Mouse (Mus musculus) layer of hippocampus, adult 9-11 months (tissue): ENCODE results near the gene Cd248.
"Not testable (repeated sequence)": the region's sequence is repeated elsewhere in the genome, so short reads cannot be mapped to it uniquely, and the experiment has no call there.

Source experiments
- DNase-seq: peaks from one replicate; pipeline ENCODE4 v3.0.0; 2022

Gene Cd248

DNA sequence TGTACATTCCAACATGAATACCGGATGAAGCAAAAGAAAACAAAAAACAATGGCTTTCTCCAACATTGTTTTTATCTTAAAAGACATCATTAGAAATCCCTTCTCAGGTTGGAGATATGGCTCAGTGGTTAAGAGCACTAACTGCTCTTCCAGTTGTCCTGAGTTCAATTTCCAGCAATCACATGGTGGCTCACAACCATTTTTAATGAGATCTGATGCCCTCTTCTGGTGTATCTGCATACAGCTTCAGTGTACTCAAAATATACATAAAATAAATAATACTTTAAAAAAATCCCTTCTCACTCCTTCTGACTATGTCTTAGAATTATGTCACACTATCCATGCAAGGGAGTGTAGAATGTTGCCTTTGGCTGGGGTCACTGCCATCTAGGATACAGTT, 11.4 kb downstream of the Cd248 start:
- no peak for DNase-seq

DNA sequence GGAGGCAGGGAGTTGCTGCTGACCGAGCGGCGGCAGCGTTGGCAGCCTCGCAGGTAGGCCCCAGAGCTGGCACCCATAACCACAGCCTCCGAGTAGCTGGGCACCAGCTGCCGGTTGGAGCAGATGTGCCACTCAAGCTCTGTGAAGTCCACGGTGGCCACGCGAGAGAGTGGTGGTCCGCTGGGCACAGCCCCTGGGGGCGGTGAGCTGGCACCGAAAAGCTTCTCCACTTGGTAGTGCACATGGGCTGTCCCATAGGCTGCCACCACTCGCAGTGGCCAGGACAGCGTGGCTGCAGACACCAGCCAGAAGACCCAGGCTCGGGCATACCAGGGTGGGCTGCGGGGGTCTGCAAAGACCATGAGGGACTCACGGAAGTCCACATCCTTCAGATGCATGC, 14.1 kb downstream of the Cd248 start:
- DNase-seq = no peak

DNA sequence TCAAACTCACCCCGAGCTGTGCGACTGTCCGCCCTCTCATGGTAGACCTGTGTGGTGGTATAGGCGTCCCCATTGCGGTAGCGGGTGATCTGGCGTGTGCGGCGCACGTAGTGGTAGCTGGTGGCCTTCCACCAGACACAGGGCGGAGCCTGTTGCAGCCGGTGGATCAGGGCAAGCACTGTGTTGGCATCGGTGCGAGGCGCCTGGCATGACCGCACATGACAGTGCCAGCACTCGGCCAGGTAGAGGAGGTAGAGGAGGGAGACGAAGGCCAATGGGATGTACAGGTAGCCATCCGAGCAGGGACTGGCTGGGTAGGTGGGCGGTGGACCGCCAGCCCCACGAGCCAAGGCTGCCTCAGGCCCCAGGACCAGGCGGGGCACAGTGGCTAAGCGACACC, 14.7 kb downstream of the Cd248 start:
- no peak for DNase-seq

DNA sequence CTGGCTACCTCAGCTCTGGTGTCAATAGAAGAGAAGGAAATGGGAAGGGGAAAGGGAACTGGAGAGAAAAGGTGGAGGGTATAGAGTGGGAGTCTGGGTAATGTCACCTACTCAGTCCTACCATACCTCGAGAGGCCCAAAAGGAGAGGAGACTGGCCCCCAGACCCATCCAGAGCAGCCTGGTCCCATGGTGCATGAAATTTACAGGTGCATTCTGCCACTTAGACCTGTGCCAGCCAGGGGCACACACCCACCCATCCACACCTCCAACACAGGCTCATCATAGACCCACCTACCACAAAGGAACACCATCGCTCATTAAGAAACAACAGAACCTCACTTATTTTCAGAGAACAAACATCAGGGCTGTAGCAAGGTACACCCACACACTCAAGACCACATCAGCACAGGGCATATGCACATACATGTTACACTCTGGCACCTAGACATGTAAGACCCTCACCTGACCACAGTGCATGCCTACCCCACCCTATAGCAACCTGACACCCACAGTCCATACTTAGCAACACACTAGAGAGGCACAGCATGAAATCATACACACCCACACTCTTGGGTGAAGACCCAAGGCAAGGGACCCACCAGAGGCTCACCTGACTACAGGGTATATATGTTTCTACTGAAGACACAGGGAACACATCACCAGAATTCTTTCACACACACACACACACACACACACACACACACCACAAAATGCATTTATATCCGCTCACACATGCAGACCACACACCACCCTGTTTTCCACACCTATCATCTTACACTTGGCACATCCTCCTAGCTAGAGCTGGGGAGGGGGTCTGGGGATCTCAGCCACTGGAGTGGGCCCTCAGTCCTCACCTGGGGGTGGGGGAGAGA, 16.3 kb downstream of the Cd248 start:
- DNase-seq = no peak

DNA sequence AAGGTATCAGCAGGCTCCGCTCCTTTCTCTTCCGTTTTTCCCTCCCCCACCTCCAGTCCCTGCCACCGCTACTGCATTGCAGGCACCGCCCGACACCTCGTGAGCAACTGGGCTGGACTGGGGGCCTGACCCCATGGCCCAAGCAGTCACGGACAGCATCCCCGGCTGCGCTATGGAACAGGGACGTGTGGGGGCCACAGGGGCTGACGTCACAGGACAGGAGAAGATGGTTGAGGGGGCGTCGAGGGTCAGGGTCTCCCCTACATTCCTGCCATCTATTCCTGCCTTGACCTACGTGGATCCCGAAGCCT, 16.9 kb downstream of the Cd248 start:
- no peak for DNase-seq

DNA sequence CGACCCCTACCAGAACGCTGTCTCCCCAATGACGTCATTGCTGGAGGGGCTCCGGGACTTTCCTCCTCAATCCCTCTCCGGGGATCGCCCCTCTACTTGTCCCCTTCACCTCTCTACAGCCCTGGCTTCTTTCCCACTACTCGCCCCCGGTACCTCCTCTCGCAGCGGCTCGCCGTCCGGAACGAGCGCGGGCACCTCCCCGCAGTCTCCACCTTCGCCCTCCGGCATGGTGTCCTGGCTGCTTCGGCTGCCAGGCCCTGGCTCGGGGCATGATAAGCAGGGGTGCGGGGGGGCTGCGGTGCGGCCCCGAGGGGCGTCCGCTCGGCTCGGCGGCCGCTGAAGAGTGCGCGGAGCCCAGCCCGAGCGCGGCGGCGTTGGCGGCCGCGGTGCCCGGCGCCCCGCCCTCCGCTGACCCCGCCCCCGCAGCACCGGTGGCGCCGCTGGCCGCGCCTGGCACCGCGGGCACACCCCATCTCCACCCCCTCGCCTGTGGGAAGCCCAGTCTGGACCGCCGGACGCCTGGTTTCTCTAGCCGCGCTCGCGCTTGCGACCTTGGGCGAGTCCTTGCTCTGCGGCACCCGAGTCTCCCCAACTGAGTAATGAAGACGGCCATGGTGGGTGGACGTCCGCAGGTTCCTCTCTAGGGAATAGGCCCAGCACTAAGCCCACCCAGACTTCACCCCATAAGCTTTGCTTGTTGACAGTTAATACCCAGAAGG, 17.4 kb downstream of the Cd248 start, which contains the start of gene Tmem151a:
TSS of gene Tmem151a (minus strand) at position 387 of the 719 bp plus-strand sequence.
- DNase-seq = no peak

DNA sequence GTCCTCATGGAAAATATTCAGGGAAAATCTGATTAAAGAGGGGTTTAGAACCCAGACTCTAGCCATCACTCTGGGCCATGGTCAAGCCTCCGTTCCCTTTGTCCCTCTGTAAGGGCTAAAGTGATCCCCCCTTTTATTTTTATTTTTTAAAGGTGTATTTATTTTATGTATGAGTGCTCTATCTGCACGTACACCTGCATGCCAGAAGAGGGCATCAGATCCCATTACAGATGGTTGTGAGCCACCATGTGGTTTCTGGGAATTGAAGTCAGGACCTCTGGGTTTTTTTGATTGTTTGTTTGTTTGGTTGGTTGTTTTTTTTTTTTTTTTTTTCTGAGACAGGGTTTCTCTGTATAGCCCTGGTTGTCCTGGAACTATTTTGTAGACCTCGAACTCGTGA, 18.7 kb downstream of the Cd248 start:
- DNase-seq = not testable (repeated sequence)

DNA sequence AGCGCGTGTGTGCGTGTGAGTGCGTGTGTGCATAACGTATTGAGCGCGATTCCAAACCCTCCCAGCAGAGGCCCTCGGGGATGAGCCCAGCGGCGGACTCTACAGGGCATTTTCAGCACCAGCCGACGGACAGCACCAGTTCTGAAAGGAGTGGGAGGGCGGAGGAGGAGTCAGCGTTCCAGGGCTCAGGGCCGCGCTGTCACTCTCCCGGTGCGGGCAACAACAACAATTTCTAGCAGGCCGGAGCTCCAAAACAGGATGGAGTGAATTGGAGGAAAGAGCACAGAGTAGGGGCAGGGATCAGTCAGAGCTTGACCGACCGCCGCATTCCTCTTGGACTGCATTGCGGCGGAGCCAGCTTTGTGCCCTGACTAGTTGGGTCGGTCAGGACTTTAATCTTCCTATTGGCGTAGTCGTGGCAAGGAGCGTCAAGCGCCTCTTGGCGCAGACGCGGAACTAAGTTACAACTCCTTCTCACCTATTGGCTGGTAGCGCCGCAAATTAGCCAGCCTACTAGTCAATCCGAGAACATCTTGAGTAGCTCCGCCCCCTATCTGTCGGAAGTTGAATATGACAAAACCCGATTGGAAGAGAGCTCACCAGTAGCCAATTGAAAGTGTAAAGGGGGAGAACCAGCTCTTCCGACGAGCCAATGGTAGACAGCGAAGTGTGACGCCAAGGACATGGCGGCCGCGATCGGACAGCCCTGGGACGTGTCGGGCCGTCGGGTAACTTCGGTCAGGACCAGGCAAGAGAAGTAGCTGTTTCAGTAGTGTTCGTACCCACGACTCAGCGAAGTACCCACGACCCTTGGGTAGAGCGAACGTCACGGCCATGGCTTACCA, 20.2 kb downstream of the Cd248 start, which contains the start of gene Yif1a:
TSS of gene Yif1a (plus strand) at position 655 of the 845 bp plus-strand sequence.
- DNase-seq = peak; percentile 99

DNA sequence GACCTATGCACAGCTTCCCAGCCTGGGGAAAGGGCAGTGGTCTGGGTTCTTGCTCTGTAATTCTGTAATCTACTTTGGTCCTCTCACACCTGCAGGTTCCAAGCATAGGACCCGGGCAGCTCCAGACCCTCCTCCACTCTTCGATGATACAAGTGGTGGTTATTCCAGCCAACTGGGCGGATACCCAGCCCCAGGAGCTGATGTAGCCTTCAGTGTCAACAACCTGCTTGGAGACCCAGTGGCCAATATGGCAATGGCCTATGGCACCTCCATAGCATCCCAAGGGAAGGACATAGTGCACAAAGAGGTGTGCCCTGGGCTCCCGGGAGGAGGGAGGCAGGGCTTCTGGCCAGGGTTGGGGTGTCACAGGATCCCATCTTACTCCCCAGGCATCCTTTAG, 21.4 kb downstream of the Cd248 start:
- no peak for DNase-seq

DNA sequence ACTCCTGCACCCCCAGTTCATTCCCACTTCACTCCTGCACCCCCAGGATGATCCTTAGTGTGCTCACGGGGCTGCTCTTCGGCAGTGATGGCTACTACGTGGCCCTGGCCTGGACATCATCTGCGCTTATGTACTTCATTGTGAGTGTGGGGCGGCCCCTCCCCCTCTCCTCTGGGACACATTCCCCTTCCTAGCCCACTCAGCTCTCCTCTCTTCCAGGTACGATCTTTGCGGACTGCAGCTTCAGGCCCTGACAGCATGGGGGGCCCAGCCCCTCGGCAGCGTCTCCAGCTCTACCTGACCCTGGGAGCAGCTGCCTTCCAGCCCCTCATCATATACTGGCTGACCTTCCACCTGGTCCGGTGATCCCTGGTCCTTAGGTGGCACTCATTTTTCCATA, 24.2 kb downstream of the Cd248 start:
- DNase-seq = no peak

DNA sequence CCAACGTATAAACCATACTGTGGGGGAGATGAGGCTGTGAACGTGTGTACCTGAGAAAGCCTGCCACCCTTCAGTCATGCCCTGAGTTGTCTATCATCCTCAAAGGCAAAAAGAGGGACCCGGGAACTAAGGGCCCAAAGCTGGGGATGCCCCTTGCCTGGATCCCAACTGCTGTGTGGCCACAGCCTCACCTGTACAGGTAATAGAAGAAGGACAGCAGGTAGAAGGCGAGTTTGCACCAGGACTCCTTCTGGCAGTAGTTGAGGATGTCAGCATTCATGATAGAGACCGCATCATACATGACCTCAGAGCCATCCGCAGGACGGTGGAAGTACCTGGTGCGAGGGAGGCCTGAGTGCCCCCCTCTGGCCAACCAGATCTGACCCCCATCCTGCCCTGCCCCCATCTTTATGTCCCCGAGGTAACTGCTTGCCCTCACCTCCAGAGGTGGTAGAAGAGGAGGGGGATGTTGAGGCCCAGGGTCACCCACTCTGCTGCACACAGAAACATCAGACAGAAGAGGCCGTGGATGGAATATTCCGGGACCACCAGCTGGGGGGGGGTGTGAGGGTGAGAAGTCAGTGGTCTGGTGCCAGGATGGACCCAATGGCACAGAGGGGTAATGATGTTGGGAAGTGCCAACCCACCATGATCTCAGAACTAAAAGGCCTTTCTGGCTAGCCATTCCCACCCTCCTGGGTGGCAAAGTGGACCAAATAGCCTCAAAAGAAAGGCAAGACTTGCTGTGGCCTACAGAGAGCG, 25.8 kb downstream of the Cd248 start:
- peak; percentile 49 for DNase-seq

DNA sequence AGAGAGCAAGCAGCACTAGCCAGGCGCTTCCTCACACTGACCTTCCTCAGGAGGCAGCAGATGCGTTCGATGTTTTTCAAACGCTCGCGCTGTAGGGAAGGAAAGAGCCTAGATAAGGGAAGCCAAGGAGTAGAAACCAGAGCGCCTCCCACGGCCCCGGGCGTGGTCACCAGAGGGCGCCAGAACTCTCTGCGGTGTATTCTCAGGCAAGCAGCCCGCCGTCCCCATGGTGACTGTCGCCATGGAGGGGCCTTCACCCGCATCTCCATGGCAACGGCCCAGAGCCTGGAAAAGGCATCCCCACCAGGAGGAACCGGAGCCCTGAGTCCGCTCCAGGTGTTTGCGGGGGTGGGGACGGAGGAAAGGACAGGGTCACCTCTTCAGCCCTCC, 26.4 kb downstream of the Cd248 start:
- peak; percentile 97 for DNase-seq

DNA sequence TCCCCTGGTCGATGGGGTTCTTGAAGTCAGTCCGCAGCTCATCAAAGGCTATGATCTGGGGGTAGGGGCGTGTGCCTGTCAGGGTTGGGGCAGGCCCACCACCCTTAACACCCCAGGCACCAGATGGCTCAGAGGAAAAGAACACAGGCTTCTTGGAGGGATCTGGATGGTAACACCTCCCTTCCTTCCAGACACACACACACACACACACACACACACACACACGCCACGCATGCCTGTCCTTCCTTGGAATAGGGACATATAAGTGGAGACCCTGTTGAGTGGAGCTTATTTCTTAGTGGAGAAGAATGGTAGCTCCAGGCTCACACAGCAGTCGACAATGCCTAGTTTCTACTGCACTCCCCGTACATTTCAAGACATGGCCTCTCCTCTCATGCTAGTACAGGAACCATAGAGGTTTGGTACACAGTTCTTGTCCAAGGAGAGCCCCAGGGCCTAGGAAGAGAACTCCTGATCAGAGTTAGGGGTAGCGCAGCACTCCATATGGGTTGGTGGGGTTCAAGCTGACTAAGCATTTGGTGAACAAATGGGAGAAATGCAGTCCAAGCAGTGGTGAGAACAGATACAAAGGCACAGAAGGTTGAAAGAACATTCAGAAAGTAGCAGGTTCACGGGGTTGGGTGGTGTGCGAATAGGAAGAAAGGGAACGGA, 27.0 kb downstream of the Cd248 start:
- peak; percentile 35 for DNase-seq

DNA sequence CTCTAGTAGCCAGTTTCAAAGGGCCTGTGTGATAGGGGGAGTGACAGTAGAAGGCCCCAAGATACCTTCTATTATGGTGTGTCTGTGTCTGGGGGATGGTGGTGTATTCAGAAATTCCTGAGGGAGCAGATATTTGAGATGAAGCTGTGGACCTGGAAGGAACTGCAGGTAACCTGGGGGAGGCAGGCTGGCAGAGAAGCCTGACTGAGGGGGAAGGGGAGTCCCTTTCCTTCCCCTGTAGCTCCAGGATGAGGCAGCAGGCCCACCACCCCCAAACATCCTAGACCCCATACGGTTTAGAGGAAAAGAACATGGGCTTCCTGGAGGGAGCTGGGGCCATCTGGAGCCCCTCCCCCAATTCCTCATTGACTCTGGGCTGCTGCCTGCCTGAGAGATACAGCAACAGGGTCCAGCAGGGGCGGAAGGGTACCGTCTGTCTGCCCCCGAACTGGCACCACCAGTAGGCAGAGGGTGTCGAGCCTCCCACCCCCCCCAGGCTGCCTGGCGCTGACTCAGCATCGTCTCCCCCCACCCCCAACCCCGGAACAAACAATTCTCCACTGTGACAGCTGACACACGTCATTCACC, 28.1 kb downstream of the Cd248 start:
- peak; percentile 82 for DNase-seq

DNA sequence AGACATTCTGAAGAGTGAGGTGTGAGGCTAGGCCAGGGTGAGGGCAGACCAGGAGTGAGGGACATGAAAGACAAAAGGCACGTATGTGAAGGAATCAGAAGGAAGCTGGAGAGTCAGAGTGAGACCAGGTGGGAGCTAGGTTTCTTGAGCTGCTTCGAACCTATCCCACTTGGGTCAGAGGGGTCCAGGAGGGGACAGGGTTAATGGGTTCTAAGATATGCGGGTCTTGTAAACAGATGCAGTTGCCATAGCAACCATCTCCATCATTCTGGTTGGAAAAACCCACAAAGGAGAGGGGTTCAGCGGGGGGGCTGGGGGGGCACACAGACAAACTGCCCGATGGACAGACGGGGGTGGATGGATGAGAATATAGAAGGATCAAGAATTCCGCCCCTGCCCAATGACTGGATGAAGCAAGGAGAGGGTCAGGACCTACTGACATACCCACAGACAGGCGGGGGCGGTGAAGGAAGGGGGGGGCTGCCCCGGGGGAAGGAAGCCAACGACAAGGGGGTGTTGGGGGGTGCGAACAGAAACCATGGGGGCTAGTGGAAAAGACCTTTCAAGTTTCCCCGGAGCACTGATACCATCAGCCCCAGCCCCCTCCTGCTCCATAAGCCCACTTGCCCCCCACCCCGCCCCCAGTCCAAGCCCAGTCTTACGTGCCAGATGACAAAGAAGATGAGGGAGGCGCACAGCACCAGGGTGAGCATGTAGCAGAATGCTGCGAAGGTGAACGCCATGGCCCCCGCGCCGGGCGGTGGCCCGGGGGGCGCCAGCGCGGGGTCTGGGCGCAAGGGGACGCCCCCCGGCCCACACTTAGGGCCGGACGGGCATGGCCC, 29.9 kb downstream of the Cd248 start:
- DNase-seq = peak; percentile 20

DNA sequence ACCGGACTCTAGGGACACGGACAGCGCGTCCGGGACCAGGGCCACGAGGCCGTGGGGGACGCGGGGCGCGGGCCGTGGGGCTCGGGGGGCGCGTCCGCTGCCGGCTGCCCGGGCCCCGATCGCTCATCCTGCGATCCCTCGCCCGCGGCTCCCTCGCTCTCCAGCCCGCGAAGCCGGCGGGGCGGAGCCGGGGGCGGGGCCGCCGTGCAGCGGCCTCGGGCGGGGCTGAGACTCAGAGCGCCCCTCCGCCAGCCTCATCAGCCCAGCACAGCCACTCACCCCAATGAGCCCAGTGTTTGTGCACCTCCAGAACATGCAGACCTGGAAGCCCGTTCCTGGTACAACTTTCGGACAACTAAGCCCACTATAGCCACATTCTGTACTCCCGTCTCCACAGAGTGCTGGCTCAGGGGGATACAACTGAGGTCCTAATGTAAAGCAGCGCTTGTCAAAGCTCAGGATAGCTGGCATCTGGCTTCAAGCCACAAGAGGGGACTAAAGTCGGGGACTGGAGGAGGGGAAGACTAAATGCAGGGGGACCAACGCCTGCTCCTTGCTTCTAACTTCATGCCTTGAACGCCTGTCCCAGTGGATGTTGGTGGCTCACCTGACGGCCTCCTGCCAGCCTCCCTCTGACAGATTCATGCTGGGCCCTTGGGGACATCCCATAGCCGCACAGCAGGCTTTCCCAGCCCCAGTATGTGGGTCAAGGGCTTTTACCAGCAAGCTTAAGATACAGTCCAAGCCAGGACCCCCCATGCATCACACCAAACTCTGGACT, 30.7 kb downstream of the Cd248 start, which contains the start of gene Cnih2:
TSS of gene Cnih2 (minus strand) at position 159 of the 781 bp plus-strand sequence.
- peak; percentile 81 for DNase-seq

DNA sequence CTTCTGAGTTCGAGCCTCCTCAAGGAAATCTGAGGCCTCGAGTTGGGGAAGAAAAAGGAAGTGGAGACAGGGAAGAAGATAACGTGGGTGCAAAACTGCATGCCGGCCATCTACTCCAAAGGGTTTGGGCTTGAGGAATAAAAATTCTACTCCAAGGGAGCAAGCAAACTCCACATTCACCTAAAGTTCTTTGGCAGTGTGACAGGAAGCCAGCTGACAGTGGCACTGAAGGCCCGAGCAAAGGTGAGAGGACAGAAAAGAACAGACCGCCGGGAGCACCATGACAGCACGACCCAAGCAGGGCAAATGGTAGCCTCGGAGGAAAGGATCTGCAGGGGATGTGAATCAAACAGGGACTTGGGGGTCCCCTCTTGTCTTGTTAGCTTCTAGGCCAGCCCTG, 38.2 kb downstream of the Cd248 start:
- DNase-seq = peak; percentile 20

DNA sequence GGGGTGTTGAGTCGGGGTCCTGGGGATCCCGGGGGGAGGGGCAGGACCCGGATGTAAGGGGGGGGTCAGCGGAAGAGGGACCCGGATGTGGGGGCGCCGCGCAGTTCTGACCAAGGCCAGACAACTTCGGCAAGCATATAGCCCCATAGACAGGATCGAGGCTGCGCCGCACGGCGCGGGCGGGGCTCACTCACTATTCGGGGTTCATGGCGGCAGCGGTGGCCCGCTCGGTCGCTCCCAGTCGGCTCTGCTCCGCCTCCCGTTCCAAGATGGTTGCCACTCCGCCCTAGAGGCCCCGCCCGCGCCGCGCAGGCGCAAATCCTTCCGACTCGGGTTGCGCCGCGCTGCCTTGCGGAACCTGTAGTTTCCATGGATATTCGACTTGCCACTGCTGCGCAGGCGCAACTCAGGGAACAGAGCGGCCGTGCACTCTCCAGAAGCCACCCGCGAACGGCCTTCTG, 38.9 kb downstream of the Cd248 start, which contains the start of gene Rab1b:
TSS of gene Rab1b (minus strand) at position 342 of the 461 bp plus-strand sequence.
- peak; percentile 99 for DNase-seq

DNA sequence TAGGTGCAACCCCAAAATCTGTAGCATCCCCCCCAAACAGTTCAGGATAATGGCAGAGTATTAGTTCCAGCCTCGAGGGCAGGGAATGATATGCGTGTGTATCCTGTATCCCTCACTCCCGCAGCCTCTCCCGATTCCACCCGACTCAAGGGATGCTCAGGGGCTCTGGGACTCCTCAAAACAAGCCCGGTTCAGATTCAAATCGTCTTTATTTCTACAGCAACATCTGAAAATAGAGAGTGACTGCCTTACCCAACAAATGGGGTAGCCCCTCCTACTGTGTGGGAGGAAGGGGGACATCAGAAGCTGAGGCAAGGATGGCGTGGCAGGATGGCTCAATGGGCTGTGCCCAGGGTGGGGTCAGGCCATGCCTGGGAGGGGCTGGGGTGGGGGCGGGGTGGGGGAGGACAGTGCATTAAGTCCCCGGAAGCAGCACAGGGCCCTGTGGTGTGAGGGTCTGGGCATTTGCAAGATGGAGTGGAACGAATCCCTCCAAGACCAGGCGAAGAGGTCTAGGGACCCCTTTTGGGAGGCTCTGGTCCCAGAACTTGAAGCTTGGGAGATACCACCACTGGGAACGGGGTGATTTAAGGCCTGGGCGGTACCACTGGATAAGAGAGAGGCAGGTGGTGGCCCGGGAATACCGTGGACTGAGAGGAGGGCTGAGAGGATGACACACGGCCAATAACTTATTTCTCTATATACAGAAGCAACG, 39.8 kb downstream of the Cd248 start:
- DNase-seq = peak; percentile 27
